Mouse (Mus musculus): ENCODE measurements around the gene Lrp1. TPM values are rescaled to one million over a fixed set of nuclear protein-coding genes. Genes with fewer than 3 reads are reported as not detected.

Gene Lrp1
- polyA plus RNA-seq, 1 experiment = 118 TPM

DNA sequence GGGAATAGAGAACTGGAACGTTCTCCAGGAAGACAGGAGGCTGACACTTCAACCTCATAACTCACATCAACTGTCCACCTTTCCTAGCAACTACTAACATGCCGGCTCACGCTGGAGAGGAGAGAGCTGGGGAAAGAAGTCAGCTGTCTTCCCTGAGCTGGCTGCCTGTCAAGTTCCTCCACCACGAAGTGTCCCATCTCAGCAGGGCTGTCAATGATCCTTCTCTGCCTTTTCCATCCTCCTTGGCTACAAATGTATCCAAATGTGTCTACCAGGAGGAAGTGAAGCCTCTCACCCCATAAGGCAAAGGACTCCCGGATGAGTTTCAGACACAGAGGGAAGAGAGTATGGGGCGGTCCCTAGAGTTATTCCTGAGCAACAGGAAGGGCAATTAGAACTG, 2.8 kb downstream of the Lrp1 start:
- DNase-seq (ENCODE audit: low read depth, low spot score) = no peak
- 29% methylated on average over 6 of the region's 6 CpGs for WGBS

DNA sequence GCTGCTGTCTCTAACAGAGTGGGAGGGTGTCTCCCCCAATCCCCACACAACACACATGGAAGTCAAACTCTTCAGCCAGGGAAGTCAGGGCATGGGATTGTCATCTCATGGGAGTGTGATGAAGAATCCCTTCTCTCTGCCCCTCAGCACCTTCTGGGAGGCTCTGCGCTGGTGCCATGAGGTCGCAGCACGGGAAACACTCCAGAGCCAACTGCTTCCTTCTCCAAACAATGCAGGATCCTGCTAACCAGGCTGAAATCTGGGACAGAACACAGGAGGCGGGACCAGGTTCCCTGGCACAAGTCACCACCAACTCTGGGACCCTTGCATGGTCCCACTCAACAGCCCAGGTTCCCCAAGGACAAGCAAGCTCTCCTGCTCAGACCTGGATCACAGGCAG, 3.7 kb downstream of the Lrp1 start:
- no peak for DNase-seq (ENCODE audit: low read depth, low spot score)
- 51% methylated on average over 4 of the region's 4 CpGs for WGBS

DNA sequence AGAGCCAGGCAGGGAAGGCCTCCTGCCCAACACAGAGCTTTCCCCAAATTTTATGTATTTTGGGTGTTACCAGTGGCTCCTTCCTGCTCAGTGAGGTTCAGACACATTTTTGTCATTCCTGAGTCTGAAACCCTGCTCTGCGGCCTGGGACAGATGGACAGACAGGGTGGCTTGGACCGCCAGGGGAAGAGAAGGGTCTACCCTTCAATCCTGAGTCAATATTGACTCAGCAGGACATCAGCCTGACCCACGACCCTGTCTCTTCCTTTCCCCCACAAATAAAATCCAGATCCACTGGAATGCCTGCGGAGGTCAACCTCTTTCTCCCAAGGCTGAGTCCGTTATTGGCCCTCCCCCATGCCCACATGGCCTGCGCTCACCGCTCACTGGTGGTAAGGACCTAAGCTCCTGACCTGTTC, 4.7 kb downstream of the Lrp1 start:
- 79% methylated on average over 7 of the region's 7 CpGs for WGBS
- no peak for DNase-seq (ENCODE audit: low read depth, low spot score)

DNA sequence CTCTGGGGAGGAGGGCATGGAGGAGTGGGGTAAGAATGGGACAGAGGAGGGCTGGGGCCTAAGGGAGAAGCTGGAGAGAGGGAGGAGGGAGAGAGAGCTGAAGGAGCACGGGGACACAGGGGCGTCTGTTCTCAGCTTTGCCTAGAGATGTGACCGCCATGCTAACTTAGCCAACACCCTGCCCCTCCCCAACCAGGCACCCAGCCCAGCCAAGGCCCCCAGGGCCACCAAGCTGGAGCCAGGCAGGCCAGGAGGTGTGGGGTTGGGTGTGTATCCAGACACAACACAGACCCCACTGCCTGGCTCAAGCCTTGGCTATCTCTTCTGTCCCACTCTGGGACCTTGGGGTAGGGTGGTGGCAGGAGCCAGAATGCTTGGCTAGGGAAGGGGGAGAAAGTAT, 5.4 kb downstream of the Lrp1 start:
- no peak for DNase-seq (ENCODE audit: low read depth, low spot score)

DNA sequence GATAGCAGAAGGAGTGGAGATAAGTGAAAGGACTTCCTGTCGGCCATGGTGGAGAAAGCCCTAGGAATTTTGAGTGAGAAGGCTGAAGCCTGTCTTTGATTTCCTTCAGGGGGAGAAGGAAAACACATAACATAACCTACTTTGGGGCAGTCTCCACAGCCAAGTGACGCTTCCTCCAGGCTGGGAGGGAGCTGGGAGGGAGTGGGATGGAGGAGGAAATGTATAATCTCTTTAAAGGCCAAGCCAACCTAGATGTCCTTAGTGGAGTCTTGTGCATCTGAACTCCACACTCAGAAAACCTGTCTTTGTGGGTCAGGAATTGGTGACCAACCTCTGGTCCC, 5.9 kb downstream of the Lrp1 start:
- no peak for DNase-seq (ENCODE audit: low read depth, low spot score)
- WGBS = 74% methylated on average over 2 of the region's 2 CpGs

More for the DNA sequence above, 5.4 kb downstream of the Lrp1 start:
- WGBS = 41% methylated on average over 3 of the region's 3 CpGs

DNA sequence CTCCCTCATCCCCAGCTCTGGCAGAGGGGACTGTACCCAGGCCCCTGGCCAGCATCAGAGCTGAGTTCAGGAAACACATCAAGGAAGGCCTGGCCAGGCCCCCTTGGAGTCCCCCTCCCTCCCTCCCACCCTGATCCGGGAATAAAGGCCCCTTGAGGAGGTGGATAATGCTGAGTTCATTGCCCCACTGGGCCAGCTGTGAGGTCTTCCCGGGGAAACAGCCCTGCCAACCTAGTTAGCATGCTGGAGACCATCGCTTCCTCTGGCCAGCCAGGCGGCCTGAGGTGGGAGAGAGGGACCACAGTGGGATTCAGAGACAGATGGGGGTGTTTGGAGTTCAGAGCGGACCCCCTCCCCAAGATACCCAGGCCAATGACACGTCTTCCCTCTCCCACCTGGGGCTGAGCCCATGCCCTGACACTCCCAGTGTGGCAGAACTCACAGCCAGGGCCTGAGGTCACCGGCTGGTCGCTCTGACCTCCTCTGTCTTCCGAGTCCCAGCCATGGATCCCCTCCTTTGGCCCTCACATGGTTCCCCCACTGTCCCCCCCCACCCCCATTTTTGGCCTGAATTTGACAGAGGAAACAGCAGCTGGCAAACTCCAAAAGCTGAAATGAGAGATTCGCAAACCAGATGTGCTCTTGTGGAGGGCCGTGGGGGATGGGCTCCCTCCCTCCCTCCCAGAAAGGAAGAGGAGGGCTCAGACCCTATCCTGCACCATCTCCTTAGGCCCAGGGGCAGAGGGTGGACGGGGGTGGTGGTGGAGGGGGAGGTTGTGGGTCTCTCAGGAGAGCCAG, 6.5 kb downstream of the Lrp1 start:
- 74% methylated on average over 12 of the region's 12 CpGs for WGBS
- no peak for DNase-seq (ENCODE audit: low read depth, low spot score)

DNA sequence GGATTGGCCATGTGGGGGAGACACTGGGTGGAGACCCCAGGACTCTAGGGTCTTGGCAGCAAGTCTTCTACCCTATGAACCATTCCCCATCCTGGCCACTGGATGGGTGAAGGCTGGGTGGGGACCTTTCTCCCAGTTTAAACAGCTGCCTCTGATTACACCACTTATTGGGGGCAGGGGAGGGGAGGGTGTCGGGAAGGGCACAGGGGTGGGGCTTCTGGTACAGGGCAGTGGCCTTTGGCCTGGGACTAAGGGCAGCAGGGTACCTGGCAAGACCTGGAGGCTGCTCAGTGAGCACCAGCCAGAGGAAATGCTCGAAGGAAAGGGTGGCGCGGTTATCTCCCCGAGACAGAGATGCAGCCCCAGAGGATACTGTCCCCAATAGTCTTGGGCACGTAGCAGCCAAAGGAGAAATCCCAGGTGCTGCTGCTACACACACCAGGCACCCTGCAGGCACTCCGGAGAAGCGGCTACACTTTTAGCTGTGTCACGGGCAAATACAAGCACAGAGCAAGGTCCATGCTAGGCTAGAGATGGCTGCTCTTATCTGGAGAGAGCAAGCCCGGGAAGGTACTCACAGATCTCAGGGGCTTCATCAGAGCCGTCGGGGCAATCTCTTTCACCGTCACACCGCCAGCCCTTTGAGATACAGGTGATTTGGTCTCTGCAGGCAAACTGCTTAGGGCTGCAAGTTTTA, 8.7 kb downstream of the Lrp1 start:
- WGBS = 39% methylated on average over 14 of the region's 14 CpGs
- DNase-seq (ENCODE audit: low read depth, low spot score) = no peak

DNA sequence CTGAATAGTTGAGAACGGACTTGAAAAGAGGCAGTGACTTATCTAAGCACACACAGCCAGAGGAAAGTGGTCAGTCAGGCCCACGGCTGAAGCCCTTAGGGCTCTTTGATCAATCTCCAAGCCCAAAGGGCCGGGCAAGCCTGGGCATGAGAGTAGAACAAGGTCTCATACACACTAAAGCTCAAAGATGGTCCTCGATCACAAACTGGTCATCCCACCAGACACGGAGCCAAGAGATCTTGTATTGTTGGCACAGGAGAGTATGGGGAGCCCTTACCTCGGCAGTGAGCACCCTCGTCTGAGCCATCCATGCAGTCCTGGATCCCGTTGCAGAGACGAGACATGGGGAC, 10.9 kb downstream of the Lrp1 start:
- no peak for DNase-seq (ENCODE audit: low read depth, low spot score)
- 89% methylated on average over 9 of the region's 9 CpGs for WGBS

DNA sequence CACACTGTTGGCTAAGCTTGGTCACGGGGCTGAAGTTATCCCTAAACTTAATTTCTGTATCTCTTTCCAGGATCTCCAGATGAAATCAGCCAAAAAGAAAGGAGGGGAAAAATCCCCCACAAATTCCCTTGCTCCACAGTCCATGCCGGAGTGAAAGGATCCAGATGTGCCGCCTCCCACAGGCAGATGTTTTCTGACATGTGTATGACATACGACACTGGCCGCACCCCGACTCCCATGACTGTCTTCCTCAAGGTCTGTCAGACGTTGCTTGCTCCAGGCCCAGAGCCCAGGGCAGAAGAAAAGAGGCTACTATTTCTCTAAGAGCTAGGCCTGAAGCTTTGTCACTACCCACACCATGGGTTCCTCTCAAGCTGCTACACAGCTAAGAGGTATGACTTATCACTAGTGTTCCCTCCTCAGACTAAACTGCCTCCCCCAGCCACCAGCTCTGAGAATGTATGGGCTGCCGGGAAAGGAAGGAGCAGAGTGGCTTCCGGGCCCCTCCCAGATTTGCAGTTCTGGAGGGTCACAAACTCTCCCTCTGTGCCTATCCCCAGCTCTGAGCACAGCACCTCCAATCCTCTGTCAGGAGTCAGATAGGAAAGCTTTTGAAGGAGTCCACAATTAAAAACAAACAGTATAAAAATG, 11.4 kb downstream of the Lrp1 start:
- 71% methylated on average over 9 of the region's 9 CpGs for WGBS
- DNase-seq (ENCODE audit: low read depth, low spot score) = no peak

DNA sequence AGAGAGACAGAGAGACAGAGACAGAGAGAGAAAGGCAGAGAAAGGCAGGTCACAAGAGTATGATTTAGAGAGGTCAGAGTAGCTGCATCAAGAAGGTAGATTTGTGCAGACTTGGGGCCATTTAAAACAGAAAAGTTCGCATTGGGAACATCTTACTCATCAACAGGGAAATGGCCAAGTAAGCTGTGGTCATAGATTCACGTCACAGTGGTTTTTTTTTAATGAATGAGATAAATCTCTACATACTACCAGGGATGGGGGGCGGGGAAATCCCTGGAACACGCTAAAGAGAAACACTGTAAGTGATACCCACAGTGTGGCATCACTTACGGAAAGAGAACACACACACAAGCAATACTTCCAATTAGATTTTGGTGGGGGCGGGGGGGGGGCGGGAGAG, 13.9 kb downstream of the Lrp1 start:
- DNase-seq (ENCODE audit: low read depth, low spot score) = no peak
- WGBS = 89% methylated on average over 7 of the region's 7 CpGs

DNA sequence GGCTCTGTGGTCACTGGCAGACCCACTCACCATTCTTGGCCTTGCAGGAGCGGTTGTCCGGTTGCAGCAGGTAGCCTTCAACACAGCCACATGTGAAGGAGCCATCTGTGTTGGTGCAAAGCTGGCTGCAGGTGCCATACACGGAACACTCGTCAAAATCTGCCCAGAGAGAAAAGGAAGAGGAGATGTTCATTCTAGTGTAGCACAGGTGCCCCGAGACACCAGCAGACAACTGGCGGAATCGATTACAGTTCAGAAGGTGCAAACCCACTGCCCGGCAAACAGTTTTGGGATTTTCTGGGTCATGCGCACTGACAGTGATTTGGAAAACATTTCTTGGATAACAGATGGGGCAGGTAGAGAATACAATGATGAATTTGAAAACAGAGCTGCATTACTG, 15.2 kb downstream of the Lrp1 start:
- 93% methylated on average over 9 of the region's 9 CpGs for WGBS
- DNase-seq (ENCODE audit: low read depth, low spot score) = no peak

DNA sequence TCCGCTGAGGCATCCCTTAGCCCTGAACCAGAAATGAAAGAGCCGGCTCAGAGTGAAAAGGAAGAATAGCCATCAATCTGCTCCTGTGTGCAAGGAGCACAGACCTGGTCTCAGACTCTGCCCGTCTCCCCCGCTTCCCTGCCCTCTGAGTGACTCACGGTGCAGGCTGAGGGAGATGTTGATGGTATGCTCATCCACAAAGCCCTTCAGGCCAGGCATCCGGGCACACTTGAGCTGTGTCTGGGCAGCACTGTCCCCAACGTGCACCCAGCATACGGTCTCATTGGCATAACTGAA, 15.7 kb downstream of the Lrp1 start:
- DNase-seq (ENCODE audit: low read depth, low spot score) = no peak
- 82% methylated on average over 8 of the region's 8 CpGs for WGBS

DNA sequence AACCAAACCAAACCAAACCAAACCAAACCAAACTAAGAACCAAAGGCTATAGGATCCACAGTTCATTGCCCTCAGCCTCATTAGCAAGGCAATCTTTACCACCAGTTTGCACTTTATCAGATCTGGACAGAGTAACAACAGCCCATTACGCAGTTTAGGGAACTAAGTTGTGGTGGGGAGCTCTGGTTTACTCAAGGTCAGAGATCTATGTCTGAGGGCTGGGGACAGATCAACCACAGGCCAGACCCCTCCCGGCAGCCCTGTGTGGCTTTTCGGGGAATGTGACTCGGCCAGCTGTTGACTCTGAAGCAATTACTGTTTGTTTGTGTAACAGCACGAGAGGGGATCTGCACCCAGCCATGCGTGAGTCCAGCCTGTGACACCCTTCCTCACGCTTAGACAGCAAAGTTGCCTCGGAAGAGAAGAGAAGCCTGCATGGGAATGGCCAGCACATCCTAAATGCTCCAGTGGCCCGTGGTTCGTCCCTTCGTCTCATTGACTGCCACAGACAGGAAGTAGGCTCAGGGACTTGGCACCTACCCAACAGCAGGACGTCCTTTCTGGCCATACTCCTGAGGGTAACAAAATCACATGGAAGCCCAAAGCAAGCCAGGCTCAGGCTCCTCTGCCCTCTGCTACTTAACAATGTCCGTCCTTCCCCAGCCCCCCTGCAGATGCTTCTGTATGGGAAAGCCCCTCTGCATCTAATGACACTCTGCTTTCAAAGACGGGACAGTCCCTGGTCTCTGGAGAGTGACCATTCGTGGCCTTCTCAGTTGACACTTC, 16.3 kb downstream of the Lrp1 start:
- DNase-seq (ENCODE audit: low read depth, low spot score) = no peak
- 13% methylated on average over 15 of the region's 15 CpGs for WGBS

DNA sequence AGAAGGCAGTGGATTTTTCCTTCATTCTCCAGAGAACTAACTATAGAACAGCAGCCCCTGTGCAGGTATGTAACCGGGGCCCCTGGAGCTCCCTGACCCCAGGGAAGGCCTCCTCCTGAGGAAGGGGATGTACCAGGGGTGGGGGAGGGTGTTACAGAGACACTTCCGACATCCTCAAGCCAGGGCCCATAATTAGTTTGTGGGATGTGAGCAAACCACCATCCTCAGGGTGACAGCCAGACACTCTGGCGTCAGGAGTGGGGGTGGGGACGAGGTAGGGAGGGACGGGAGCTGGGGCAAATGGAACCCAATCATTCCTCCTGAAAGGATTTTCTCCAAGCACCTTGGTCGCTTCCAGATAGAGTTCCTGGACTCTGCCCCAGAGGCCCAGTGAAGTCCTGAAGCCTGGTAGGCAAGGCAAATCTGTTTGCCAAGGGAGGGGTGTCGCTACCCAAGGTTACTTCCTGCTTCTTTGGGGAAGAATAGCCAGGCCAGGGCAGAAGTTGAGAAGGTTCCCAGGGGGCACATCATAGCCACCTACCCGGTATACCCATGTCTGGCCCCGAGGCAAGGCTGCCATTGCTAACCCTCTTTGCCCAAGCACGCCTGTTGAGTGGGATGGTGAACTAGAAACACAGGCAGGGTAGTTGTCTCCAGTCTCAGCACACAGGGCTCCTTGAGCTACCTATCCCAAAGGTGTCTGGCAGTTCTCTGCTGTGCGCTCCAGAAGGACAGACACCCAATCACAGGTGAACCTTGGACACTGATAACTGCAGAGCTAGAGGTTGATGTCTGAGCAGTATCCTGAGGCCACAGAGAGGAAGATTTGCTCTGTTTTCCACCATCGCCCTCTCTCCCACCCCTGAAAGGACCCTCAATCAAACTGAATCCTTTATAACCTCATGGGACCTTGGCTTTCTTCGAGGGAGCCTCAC, 17.2 kb downstream of the Lrp1 start:
- 25% methylated on average over 13 of the region's 13 CpGs for WGBS
- DNase-seq (ENCODE audit: low read depth, low spot score) = peak; percentile 83

DNA sequence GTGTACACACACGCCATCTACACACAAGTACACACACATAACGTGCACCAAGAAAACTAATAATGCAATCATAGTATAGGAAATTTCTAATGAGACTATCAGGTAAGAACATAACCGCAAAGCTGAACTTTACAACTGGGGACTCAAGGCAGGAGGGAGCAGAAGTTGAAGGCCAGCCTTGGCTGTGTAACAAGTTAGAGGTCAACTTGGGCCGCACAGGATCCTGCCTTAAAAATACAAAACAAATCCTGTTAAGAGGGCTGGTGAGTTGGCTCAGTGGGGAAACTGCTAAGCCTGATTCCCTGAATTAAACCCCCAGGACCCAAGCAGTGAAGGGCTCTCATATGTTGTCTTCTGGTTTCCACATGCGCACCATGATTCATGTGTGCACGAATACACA, 18.8 kb downstream of the Lrp1 start:
- no peak for DNase-seq (ENCODE audit: low read depth, low spot score)
- 87% methylated on average over 6 of the region's 6 CpGs for WGBS

DNA sequence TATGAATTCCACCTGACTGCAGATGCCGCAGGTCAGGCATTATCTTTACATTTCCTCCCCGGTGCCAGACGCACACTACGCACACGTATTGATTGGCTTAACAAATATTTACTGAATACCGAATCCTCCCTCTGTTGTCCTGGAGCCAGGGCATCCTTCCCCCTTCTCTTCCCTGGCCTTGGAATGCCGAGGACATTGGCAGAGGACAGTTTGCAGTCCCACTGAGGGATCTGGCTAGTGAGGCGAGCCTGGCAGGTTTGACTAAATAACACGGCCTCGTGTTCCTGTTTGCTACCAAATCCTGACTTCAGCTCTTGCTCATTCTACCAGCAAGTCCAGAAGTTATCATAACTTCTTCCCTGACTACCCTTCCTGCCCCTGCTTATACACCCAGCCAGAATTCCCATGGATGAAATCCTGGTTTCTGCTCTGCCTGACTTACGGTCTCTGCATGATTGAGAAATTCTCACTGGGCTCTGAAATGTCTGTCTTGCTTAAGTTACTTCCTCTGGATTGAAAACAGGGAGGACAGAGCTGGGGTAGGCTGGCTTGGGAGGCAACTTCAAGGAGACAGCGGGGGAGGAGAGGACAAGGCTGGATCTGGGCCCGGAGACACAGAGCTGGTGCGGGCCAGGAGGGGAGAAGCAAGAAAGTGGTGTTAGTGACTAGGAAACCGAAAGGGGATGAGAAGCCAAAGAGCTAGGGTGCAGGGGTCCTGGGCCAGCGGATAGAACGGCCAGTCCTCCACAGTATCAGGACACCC, 21.0 kb downstream of the Lrp1 start:
- 39% methylated on average over 17 of the region's 17 CpGs for WGBS

DNA sequence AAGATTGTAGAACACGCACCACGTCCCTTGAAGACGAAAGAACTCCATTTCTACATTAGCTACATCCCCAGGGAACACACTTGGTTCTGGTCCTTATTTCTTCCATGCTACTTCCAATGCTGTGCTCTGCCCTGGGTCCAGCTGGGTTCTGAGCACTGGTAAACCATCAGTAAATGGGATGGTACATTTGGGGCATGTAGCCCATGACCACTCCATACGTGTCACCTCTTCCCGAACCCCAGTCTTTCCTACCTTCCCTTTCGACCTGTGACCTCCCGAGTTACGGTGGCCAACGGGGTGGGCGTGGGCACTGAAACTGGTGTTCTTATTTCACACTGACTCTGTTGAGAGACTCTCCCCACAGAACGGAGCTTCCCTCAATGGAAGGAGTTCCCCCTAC, 21.7 kb downstream of the Lrp1 start:
- no peak for DNase-seq (ENCODE audit: low read depth, low spot score)
- 86% methylated on average over 11 of the region's 11 CpGs for WGBS

More for the DNA sequence above, 21.0 kb downstream of the Lrp1 start:
- DNase-seq (ENCODE audit: low read depth, low spot score) = no peak

DNA sequence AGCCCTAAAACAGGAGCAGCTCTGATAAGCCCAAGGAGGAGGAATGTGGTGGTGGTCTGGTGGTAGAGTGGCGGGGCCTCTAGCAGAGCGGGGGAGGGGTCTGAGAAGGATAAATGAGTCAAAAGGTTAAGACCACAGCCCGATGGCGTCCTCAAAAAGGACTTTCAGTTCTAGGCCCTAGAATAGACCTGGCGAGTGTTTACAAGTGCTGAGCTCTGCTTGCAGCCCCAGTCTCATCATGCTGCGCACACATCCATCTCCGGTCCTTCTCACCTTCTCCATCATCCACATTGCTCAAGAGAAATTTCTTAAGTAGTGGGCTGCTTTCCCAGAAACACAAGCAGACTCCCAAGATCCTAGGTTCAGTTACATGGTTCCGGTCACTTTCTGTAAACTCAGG, 22.3 kb downstream of the Lrp1 start:
- WGBS = 82% methylated on average over 8 of the region's 8 CpGs
- DNase-seq (ENCODE audit: low read depth, low spot score) = no peak

Data from large intestine, adult 2 months (tissue).